ENCODE assay signal across 34 mouse cellular contexts in the genomic region with DNA sequence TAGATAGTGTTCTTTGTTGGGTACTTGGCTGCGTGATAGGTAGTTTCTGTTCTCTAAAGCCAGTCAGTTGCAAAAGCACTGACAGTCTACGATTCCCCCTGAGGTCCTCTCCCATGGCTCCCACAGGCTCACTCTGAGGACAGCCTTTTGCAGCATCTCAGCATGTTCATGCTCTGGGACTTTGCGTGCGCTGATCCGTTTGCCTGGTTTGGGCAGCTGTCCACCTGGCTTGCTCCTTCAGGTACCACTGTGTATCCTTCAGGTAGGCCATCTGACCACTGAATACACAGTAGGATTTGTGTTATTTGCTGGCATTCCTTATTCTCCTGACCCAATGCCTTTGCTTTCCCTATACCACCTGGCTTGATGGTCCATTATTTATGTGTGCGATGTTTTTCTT. TPM values are rescaled to one million over a fixed set of nuclear protein-coding genes. Genes with fewer than 3 reads are reported as not detected.
DNase-seq lines count a peak whose midpoint lies in the region; ATAC-seq lines count a peak whose summit lies in the region.
"Had no signal": no experiment of that assay in that cellular context is flagged by ENCODE, and none has a peak within 500 bp of the region (broad histone marks: within the 10 kb centered on the region; RNA-seq: fewer than 3 reads in every experiment).

No protein-coding gene starts in this region.

- H3K4me2 ChIP-seq in liver, embryonic 11.5 days = no peak overlapping the region
- H3K4me2 ChIP-seq: embryonic facial prominence, embryonic 15.5 days; forebrain, embryonic 12.5 days; heart, embryonic 15.5 days; hindbrain, embryonic 14.5 days; limb, embryonic 15.5 days had no signal

- H3K27me3 ChIP-seq in liver, embryonic 11.5 days (replicated peaks; ENCODE audit: control insufficient read depth, insufficient read depth, low read length) = no peaks in the 10 kb centered on the region
- H3K27me3 ChIP-seq: embryonic facial prominence, embryonic 15.5 days; forebrain, embryonic 12.5 days; heart, embryonic 15.5 days; limb, embryonic 15.5 days had no signal

- peak; percentile 79 for ATAC-seq in cerebellum, adult (ENCODE audit: insufficient number of reproducible peaks, low FRiP score, low TSS enrichment)
- ATAC-seq in liver, embryonic 11.5 days (replicated peaks; ENCODE audit: low FRiP score) = no peak
- ATAC-seq: forebrain, postnatal 0 days; inflammation-experienced regulatory T-cells, adult 6 months; midbrain, embryonic 16.5 days had no signal

- no peak overlapping the region for H3K4me3 ChIP-seq in liver, embryonic 11.5 days (ENCODE audit: low read depth, low read length)
- H3K4me3 ChIP-seq: embryonic facial prominence, embryonic 10.5 days; embryonic facial prominence, embryonic 15.5 days; forebrain, embryonic 12.5 days; heart, embryonic 10.5 days; heart, embryonic 15.5 days; limb, embryonic 10.5 days; limb, embryonic 15.5 days; midbrain, embryonic 10.5 days had no signal

- H3K27ac ChIP-seq in liver, embryonic 11.5 days (ENCODE audit: low read depth, low read length) = no peak overlapping the region
- H3K27ac ChIP-seq: embryonic facial prominence, embryonic 10.5 days; embryonic facial prominence, embryonic 15.5 days; forebrain, embryonic 12.5 days; heart, embryonic 10.5 days; heart, embryonic 15.5 days; hindbrain, embryonic 14.5 days; limb, embryonic 10.5 days; limb, embryonic 15.5 days; liver, embryonic 14.5 days; macrophage; midbrain, embryonic 10.5 days; stomach, postnatal 0 days had no signal

- intact Hi-C loops in heart, postnatal 14 days (cut with DNase I) = no loop called here

- 87% methylated on average over 6 of the region's 6 CpGs for WGBS in liver, embryonic 11.5 days

- no peaks in the 10 kb centered on the region for H3K9me3 ChIP-seq in liver, embryonic 11.5 days (ENCODE audit: control insufficient read depth, low read length)
- H3K9me3 ChIP-seq: embryonic facial prominence, embryonic 10.5 days; embryonic facial prominence, embryonic 15.5 days; forebrain, embryonic 12.5 days; G1E; heart, embryonic 10.5 days; heart, embryonic 15.5 days; limb, embryonic 10.5 days; limb, embryonic 15.5 days; midbrain, embryonic 10.5 days had no signal

- H3K9ac ChIP-seq in liver, embryonic 11.5 days (ENCODE audit: low read depth, low read length) = no peak overlapping the region
- H3K9ac ChIP-seq: embryonic facial prominence, embryonic 15.5 days; forebrain, embryonic 12.5 days; forebrain, postnatal 0 days; heart, embryonic 15.5 days; hindbrain, embryonic 14.5 days; limb, embryonic 15.5 days; liver, embryonic 14.5 days had no signal

- no peaks in the 10 kb centered on the region for H3K36me3 ChIP-seq in liver, embryonic 11.5 days (ENCODE audit: control insufficient read depth, insufficient read depth, low read length)
- H3K36me3 ChIP-seq: embryonic facial prominence, embryonic 10.5 days; embryonic facial prominence, embryonic 15.5 days; forebrain, embryonic 12.5 days; G1E; heart, embryonic 10.5 days; heart, embryonic 15.5 days; limb, embryonic 10.5 days; limb, embryonic 15.5 days; midbrain, embryonic 10.5 days had no signal

- H3K4me1 ChIP-seq in liver, embryonic 11.5 days (replicated peaks; ENCODE audit: control insufficient read depth, insufficient read depth, low read length) = peaks cover 15% of the 10 kb centered on the region; the same call in 1 of the 2 replicates
- H3K4me1 ChIP-seq: embryonic facial prominence, embryonic 10.5 days; embryonic facial prominence, embryonic 15.5 days; forebrain, embryonic 12.5 days; limb, embryonic 10.5 days; limb, embryonic 15.5 days; midbrain, embryonic 10.5 days had no signal

- DNase-seq in cerebellum, postnatal 4 days (ENCODE audit: low spot score in 2 of 2) = no peak
- DNase-seq in cerebellum, adult 11 months = peak; percentile 68
- DNase-seq in cerebellum, adult 9-10 months = peak; percentile 85
- peak; percentile 74 to 75 for DNase-seq in cerebellum, postnatal 36 days
- DNase-seq in liver, embryonic 11.5 days (ENCODE audit: low spot score) = no peak
- no peak for DNase-seq in c-Kit-positive CD71-positive TER-119-positive erythroid progenitor cells, embryonic 14.5 days (ENCODE audit: low spot score)
- DNase-seq in heart, postnatal 14 days = no peak
- DNase-seq: adrenal gland, postnatal 10 days; forebrain, postnatal 0 days; gastrocnemius, postnatal 10 days; heart, postnatal 4 days; kidney, adult 2 months; kidney, postnatal 4 days; lung, adult 2 months; lung, postnatal 10 days; right cerebral cortex, postnatal 4 days; thymus, adult 18-20 months; thymus, postnatal 4 days had no signal

RNA-seq across cellular contexts. Expression of gene Ppm1l, which starts 33.3 kb away (rescaled TPM):
- polyA plus RNA-seq in liver, embryonic 11.5 days (2014; fragmentation: Nextera tagmentation; extraction: Ambion mirVana) = 8.2 and 8.3 TPM in 2 replicates
- 10 to 100 TPM; 19.6 to 21.2 TPM for total RNA-seq in heart, postnatal 14 days (2021)

Comparison
In these comparisons a context has a peak if more than half of its experiments do, and no peak if none do; other contexts are left out.
1. DNase-seq: peak in cerebellum, adult 11 months (single experiment), cerebellum, adult 9-10 months (single experiment) and cerebellum, postnatal 36 days (2 of 2); none in cerebellum, postnatal 4 days (0 of 2), liver, embryonic 11.5 days (single experiment), c-Kit-positive CD71-positive TER-119-positive erythroid progenitor cells, embryonic 14.5 days (single experiment) and heart, postnatal 14 days (0 of 2).